Mouse (Mus musculus) intestine, postnatal 0 days (tissue): Measurements from ENCODE around the gene Gabarapl1. TPM values are rescaled to one million over a fixed set of nuclear protein-coding genes. Genes with fewer than 3 reads are reported as not detected.

Experiments used
- ATAC-seq: fragments of 200-750 bp; cut with Nextera tagmentation; 2 replicates; pipeline ENCODE4 v1.8.0; 2017; ENCODE audit warnings: mild to moderate bottlenecking, moderate TSS enrichment, moderate library complexity
- H3K27ac ChIP-seq: fragments of 300-500 bp; sonication (generic); 2 replicates; pipeline ENCODE4 v1.5.1; 2014; ENCODE audit warnings: mild to moderate bottlenecking, low read depth, low read length, moderate library complexity
- H3K27me3 ChIP-seq: fragments of 300-500 bp; sonication (generic); replicated peaks from 2 replicates; pipeline ENCODE4 v1.6.1; 2014; ENCODE audit warnings: low read length, mixed read lengths; ENCODE audit not compliant: control insufficient read depth, insufficient read depth
- H3K36me3 ChIP-seq: fragments of 300-500 bp; sonication (generic); 2 replicates; pipeline ENCODE4 v1.6.1; 2014; ENCODE audit warnings: mild to moderate bottlenecking, moderate library complexity; ENCODE audit not compliant: control insufficient read depth, insufficient read depth
- H3K4me1 ChIP-seq: fragments of 300-500 bp; sonication (generic); replicated peaks from 2 replicates; pipeline ENCODE4 v1.6.1; 2014; ENCODE audit warnings: antibody characterized with exemption, low read length, mixed read lengths; ENCODE audit not compliant: control insufficient read depth, insufficient read depth
- H3K4me2 ChIP-seq: fragments of 300-500 bp; sonication (generic); replicated peaks from 2 replicates; pipeline ENCODE4 v1.6.1; 2014; ENCODE audit warnings: low read depth, mild to moderate bottlenecking, moderate library complexity
- H3K4me3 ChIP-seq: fragments of 300-500 bp; sonication (generic); 2 replicates; pipeline ENCODE4 v1.5.1; 2014; ENCODE audit warnings: low read depth, low read length
- H3K9ac ChIP-seq: fragments of 300-500 bp; sonication (generic); 2 replicates; pipeline ENCODE4 v1.6.1; 2014; ENCODE audit warnings: mild to moderate bottlenecking, low read depth, low read length
- H3K9me3 ChIP-seq: fragments of 300-500 bp; sonication (generic); 2 replicates; pipeline ENCODE4 v1.6.1; 2016; ENCODE audit warnings: mixed run types; ENCODE audit not compliant: control insufficient read depth
- CTCF ChIP-seq: sonication (generic); IDR thresholded peaks from 2 replicates; pipeline ENCODE4 v1.5.1; 2016; ENCODE audit warnings: low read depth, mild to moderate bottlenecking, control low read depth, antibody characterized with exemption, moderate library complexity
- WGBS: fragments of 180-500 bp; shearing (Covaris S2); extraction: QIAGEN DNeasy Blood & Tissue Kit; methylation state at CpG from one replicate; pipeline ENCODE4 v1.1.7; 2014; 5-methylcytosine and 5-hydroxymethylcytosine counted together
- polyA plus RNA-seq: library from polyadenylated mRNA; unstranded; fragments of >200 nt; fragmentation: Nextera tagmentation; extraction: Ambion mirVana; gene quantifications from 2 replicates; pipeline ENCODE4 v1.2.1, GENCODE M21; 2015

Gene Gabarapl1
- polyA plus RNA-seq, 1 experiment from 2014 or later = 31.8 TPM

DNA sequence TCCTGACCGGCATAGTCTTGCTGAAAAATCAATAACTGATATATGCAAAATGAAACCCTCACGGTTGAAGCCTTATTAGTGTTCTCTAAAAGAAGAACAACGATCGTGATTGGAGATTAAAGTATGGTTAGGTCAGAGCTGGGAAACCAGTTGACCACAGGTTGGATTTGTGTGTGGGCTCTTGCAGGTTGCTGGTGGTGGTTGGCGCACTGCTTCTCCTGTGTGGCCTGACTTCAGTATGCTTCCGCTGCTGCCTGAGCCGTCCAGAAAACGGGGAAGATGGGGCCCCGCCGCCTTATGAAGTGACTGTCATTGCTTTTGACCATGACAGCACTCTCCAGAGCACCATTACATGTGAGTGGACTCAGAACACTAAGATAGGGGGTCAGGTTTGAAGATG lies 16.6 kb upstream of the Gabarapl1 start:
- Histone ChIP-seq H3K4me3 (no peak overlapping the region), H3K4me1 (peaks cover 7% of the 10 kb centered on the region; the same call in 1 of the 2 replicates), H3K4me2 (no peak overlapping the region), H3K36me3 (no peaks in the 10 kb centered on the region), H3K27ac (no peak overlapping the region), H3K9me3 (no peaks in the 10 kb centered on the region), H3K9ac (no peak overlapping the region), H3K27me3 (no peaks in the 10 kb centered on the region)
- TF ChIP-seq CTCF = no peak
- no peak for ATAC-seq
- WGBS = 84% methylated on average over 10 of the region's 10 CpGs

GRCm38 (mm10) chr6:129517752-129518408 lies 15.1 kb upstream of the Gabarapl1 start:
- Histone ChIP-seq H3K9me3 (no peaks in the 10 kb centered on the region), H3K27me3 (no peaks in the 10 kb centered on the region), H3K27ac (no peak overlapping the region), H3K4me3 (no peak overlapping the region), H3K9ac (no peak overlapping the region), H3K4me2 (no peak overlapping the region), H3K36me3 (no peaks in the 10 kb centered on the region), H3K4me1 (peaks cover 7% of the 10 kb centered on the region; the same call in 1 of the 2 replicates)
- peak; percentile 69; the same call in 1 of the 2 replicates for ATAC-seq
- TF ChIP-seq CTCF = peak; percentile 88
- WGBS = 51% methylated on average over 2 of the region's 2 CpGs

- no peaks in the 10 kb centered on the region for H3K36me3 ChIP-seq
- no peaks in the 10 kb centered on the region for H3K4me1 ChIP-seq
- H3K27me3 ChIP-seq = no peaks in the 10 kb centered on the region
- H3K4me2 ChIP-seq = no peak overlapping the region
- no peak for TF ChIP-seq CTCF
- no peak overlapping the region for H3K27ac ChIP-seq
- H3K9ac ChIP-seq = no peak overlapping the region
- ATAC-seq = no peak
- no peaks in the 10 kb centered on the region for H3K9me3 ChIP-seq
- H3K4me3 ChIP-seq = no peak overlapping the region
These were observed 6.9 kb upstream of the Gabarapl1 start for GRCm38 (mm10) chr6:129526069-129526468.

- no peak for TF ChIP-seq CTCF
- no peak for ATAC-seq
- no peak overlapping the region for H3K27ac ChIP-seq
- H3K9ac ChIP-seq = no peak overlapping the region
- WGBS = 76% methylated on average over 2 of the region's 2 CpGs
- no peaks in the 10 kb centered on the region for H3K9me3 ChIP-seq
- no peaks in the 10 kb centered on the region for H3K27me3 ChIP-seq
- no peaks in the 10 kb centered on the region for H3K36me3 ChIP-seq
- H3K4me2 ChIP-seq = no peak overlapping the region
- H3K4me3 ChIP-seq = no peak overlapping the region
- H3K4me1 ChIP-seq = no peaks in the 10 kb centered on the region
These were observed 5.5 kb upstream of the Gabarapl1 start for GRCm38 (mm10) chr6:129527416-129527815.

DNA sequence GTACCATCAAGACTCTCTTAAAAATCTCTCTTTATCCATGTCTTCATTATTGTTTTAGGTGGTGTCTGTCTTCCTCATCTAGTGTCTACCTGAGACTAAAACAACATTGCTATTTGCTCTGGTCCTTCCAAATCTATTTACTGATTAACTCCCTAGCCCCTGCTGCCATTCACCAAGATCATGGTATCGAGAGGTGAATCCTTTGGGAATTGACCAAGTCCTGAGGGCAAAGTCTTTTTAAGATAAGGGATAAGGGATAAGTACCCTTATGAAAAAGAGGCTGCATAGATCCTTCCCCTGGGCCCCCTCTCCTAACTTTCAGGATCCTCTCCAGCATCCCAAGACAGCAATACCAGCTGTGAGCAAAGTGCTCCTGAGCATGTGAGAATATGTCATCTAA lies 3.4 kb upstream of the Gabarapl1 start:
- Histone ChIP-seq H3K4me1 (no peaks in the 10 kb centered on the region), H3K9me3 (no peaks in the 10 kb centered on the region), H3K27me3 (no peaks in the 10 kb centered on the region), H3K4me3 (no peak overlapping the region), H3K9ac (no peak overlapping the region), H3K4me2 (no peak overlapping the region), H3K36me3 (no peaks in the 10 kb centered on the region), H3K27ac (no peak overlapping the region)
- no peak for ATAC-seq
- WGBS = 44% methylated on average over 1 of the region's 1 CpGs
- no peak for TF ChIP-seq CTCF

DNA sequence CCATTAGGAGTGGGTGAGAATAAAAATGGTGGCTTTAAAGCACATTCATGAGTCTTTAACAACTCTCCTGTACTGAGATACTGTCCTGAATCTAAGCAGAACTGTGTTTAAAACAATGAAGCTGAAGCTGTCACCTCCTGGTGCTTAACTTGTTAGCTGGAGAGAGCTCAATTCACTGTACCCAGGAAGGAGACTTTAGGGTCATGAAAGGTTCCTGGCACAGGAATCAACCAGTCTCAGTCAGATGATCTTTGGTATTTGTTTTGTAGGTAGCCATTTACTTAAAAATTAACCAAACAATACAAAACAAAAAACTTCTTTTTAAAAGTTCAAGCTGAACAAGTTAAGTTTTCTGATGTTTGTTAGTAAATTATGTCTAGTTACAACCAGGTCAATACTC lies 2.7 kb upstream of the Gabarapl1 start:
- no peaks in the 10 kb centered on the region for H3K4me1 ChIP-seq
- no peak overlapping the region for H3K4me2 ChIP-seq
- no peaks in the 10 kb centered on the region for H3K36me3 ChIP-seq
- H3K27me3 ChIP-seq = no peaks in the 10 kb centered on the region
- no peak overlapping the region for H3K27ac ChIP-seq
- no peak overlapping the region for H3K9ac ChIP-seq
- H3K4me3 ChIP-seq = no peak overlapping the region
- TF ChIP-seq CTCF = no peak
- H3K9me3 ChIP-seq = no peaks in the 10 kb centered on the region
- ATAC-seq = no peak
